Mouse (Mus musculus) lung, postnatal 0 days (tissue): ENCODE results near the gene Yjefn3. TPM values are rescaled to one million over a fixed set of nuclear protein-coding genes. Genes with fewer than 3 reads are reported as not detected.

Source experiments
- ATAC-seq: fragments of 200-750 bp; cut with Nextera tagmentation; 2 replicates; pipeline ENCODE4 v1.8.0; 2017; ENCODE audit warnings: moderate library complexity
- DNase-seq: peaks from one replicate; pipeline ENCODE4 v3.0.0-alpha.2; 2016; ENCODE audit warnings: low spot score
- H3K27ac ChIP-seq: fragments of 300-500 bp; sonication (generic); 2 replicates; pipeline ENCODE4 v1.5.1; 2014; ENCODE audit warnings: antibody characterized with exemption, mild to moderate bottlenecking, low read length, mixed read lengths
- H3K27me3 ChIP-seq: fragments of 300-500 bp; sonication (generic); replicated peaks from 2 replicates; pipeline ENCODE4 v1.6.1; 2014; ENCODE audit warnings: low read length, mixed read lengths; ENCODE audit not compliant: insufficient read depth
- H3K36me3 ChIP-seq: fragments of 300-500 bp; sonication (generic); 2 replicates; pipeline ENCODE4 v1.6.1; 2014; ENCODE audit warnings: low read length, mixed read lengths; ENCODE audit not compliant: insufficient read depth
- H3K4me1 ChIP-seq: fragments of 300-500 bp; sonication (generic); 2 replicates; pipeline ENCODE4 v1.6.1; 2014; ENCODE audit warnings: antibody characterized with exemption, low read depth, low read length, mixed read lengths; ENCODE audit not compliant: insufficient read depth
- H3K4me2 ChIP-seq: fragments of 300-500 bp; sonication (generic); replicated peaks from 2 replicates; pipeline ENCODE4 v1.6.1; 2014; ENCODE audit warnings: low read depth, mild to moderate bottlenecking, low read length, moderate library complexity, mixed read lengths
- H3K4me3 ChIP-seq: fragments of 300-500 bp; sonication (generic); 2 replicates; pipeline ENCODE4 v1.5.1; 2014; ENCODE audit warnings: low read depth, low read length
- H3K9ac ChIP-seq: fragments of 300-500 bp; sonication (generic); replicated peaks from 2 replicates; pipeline ENCODE4 v1.6.1; 2014; ENCODE audit warnings: low read depth, mild to moderate bottlenecking
- H3K9me3 ChIP-seq: fragments of 300-500 bp; sonication (generic); 2 replicates; pipeline ENCODE4 v1.6.1; 2016; ENCODE audit warnings: low read length, mixed read lengths
- CTCF ChIP-seq: IDR thresholded peaks from 2 replicates; pipeline ENCODE4 v1.5.1; 2016; ENCODE audit warnings: antibody characterized with exemption, mild to moderate bottlenecking
- EP300 ChIP-seq: IDR thresholded peaks from 2 replicates; pipeline ENCODE4 v1.6.1; 2016; ENCODE audit warnings: antibody characterized with exemption, mild to moderate bottlenecking, control low read depth
- WGBS: fragments of 180-500 bp; shearing (Covaris S2); extraction: QIAGEN DNeasy Blood & Tissue Kit; methylation state at CpG from one replicate; pipeline ENCODE4 v1.1.7; 2014; 5-methylcytosine and 5-hydroxymethylcytosine counted together
- polyA plus RNA-seq: library from polyadenylated mRNA; unstranded; fragments of >200 nt; fragmentation: Nextera tagmentation; extraction: Ambion mirVana; gene quantifications from 2 replicates; pipeline ENCODE4 v1.2.1, GENCODE M21; 2015

The Yjefn3 gene
- polyA plus RNA-seq, 1 experiment from 2014 or later: 2.1 TPM

- Histone ChIP-seq H3K4me1 (peaks cover 18% of the 10 kb centered on the region), H3K27ac (peak overlapping the region; percentile 84; the same call in 1 of the 2 replicates), H3K4me2 (no peak overlapping the region), H3K9me3 (no peaks in the 10 kb centered on the region), H3K36me3 (no peaks in the 10 kb centered on the region; the same call in 1 of the 2 replicates), H3K9ac (no peak overlapping the region), H3K4me3 (no peak overlapping the region), H3K27me3 (no peaks in the 10 kb centered on the region)
- no peak for DNase-seq
- WGBS: 63% methylated on average over 3 of the region's 3 CpGs
- no peak for ATAC-seq
- TF ChIP-seq CTCF (no peak), EP300 (no peak)
Measured at GRCm38 (mm10) chr8:69937466-69937865, 35.0 kb upstream of the Yjefn3 start.

- TF ChIP-seq EP300: peak; percentile 88
- no peak for TF ChIP-seq CTCF
- ATAC-seq (peak; percentile 95), DNase-seq (peak; percentile 97)
- H3K9ac ChIP-seq: no peak overlapping the region
- peaks cover 4% of the 10 kb centered on the region; the same call in 1 of the 2 replicates for H3K36me3 ChIP-seq
- no peaks in the 10 kb centered on the region for H3K27me3 ChIP-seq
- peak overlapping the region; percentile 84 for H3K27ac ChIP-seq
- H3K9me3 ChIP-seq: no peaks in the 10 kb centered on the region
- H3K4me1 ChIP-seq: peaks cover 18% of the 10 kb centered on the region
- no peak overlapping the region for H3K4me2 ChIP-seq
- H3K4me3 ChIP-seq: no peak overlapping the region
- WGBS: 28% methylated on average over 7 of the region's 7 CpGs
Measured at GRCm38 (mm10) chr8:69936050-69936794, 33.7 kb upstream of the Yjefn3 start.

GRCm38 (mm10) chr8:69935431-69935830 is 32.9 kb upstream of the Yjefn3 start:
- TF ChIP-seq EP300 (no peak), CTCF (no peak)
- no peak for DNase-seq
- no peak for ATAC-seq
- Histone ChIP-seq H3K4me3 (no peak overlapping the region), H3K9ac (no peak overlapping the region), H3K4me2 (no peak overlapping the region), H3K36me3 (peaks cover 4% of the 10 kb centered on the region; the same call in 1 of the 2 replicates), H3K4me1 (peaks cover 18% of the 10 kb centered on the region), H3K9me3 (no peaks in the 10 kb centered on the region), H3K27ac (peak overlapping the region; percentile 84), H3K27me3 (no peaks in the 10 kb centered on the region)
- WGBS: 74% methylated on average over 3 of the region's 3 CpGs

- H3K4me3 ChIP-seq: no peak overlapping the region
- no peak for ATAC-seq
- peaks cover 18% of the 10 kb centered on the region for H3K4me1 ChIP-seq
- no peak overlapping the region for H3K27ac ChIP-seq
- 73% methylated on average over 5 of the region's 5 CpGs for WGBS
- H3K9ac ChIP-seq: no peak overlapping the region
- H3K4me2 ChIP-seq: no peak overlapping the region
- no peak for TF ChIP-seq CTCF
- no peak for TF ChIP-seq EP300
- H3K9me3 ChIP-seq: no peaks in the 10 kb centered on the region
- no peaks in the 10 kb centered on the region for H3K27me3 ChIP-seq
- no peak for DNase-seq
- peaks cover 4% of the 10 kb centered on the region; the same call in 1 of the 2 replicates for H3K36me3 ChIP-seq
Measured at GRCm38 (mm10) chr8:69934582-69934981, 32.1 kb upstream of the Yjefn3 start.

GRCm38 (mm10) chr8:69933811-69934210 is 31.3 kb upstream of the Yjefn3 start:
- Histone ChIP-seq H3K4me2 (no peak overlapping the region), H3K4me3 (no peak overlapping the region), H3K9ac (no peak overlapping the region), H3K27me3 (no peaks in the 10 kb centered on the region), H3K4me1 (peaks cover 14% of the 10 kb centered on the region), H3K9me3 (no peaks in the 10 kb centered on the region), H3K27ac (no peak overlapping the region), H3K36me3 (peaks cover 4% of the 10 kb centered on the region)
- ATAC-seq (no peak), DNase-seq (no peak)
- WGBS: 56% methylated on average over 2 of the region's 2 CpGs
- TF ChIP-seq EP300 (no peak), CTCF (no peak)

- no peak for TF ChIP-seq EP300
- no peak for TF ChIP-seq CTCF
- H3K36me3 ChIP-seq: no peaks in the 10 kb centered on the region; the same call in 1 of the 2 replicates
- no peaks in the 10 kb centered on the region for H3K4me1 ChIP-seq
Measured at GRCm38 (mm10) chr8:69926901-69927300, 24.4 kb upstream of the Yjefn3 start.

More at GRCm38 (mm10) chr8:69926901-69927300, 24.4 kb upstream of the Yjefn3 start:
- Histone ChIP-seq H3K4me3 (no peak overlapping the region), H3K27ac (no peak overlapping the region), H3K27me3 (no peaks in the 10 kb centered on the region), H3K4me2 (no peak overlapping the region), H3K9me3 (no peaks in the 10 kb centered on the region), H3K9ac (no peak overlapping the region)
- ATAC-seq (no peak), DNase-seq (no peak)
